Mouse (Mus musculus) heart, embryonic 12.5 days (tissue): Measurements from ENCODE around the gene Mast4. TPM values are rescaled to one million over a fixed set of nuclear protein-coding genes. Genes with fewer than 3 reads are reported as not detected.

Experiments
- ATAC-seq: fragments of 200-750 bp; cut with Nextera tagmentation; 2 replicates; pipeline ENCODE4 v1.8.0; 2017; ENCODE audit warnings: moderate TSS enrichment, moderate library complexity; ENCODE audit not compliant: insufficient number of reproducible peaks, low FRiP score
- H3K27ac ChIP-seq: fragments of 300-500 bp; sonication (generic); 2 replicates; pipeline ENCODE4 v1.5.1; 2016; ENCODE audit warnings: mild to moderate bottlenecking, moderate library complexity; ENCODE audit not compliant: poor library complexity, severe bottlenecking
- H3K27me3 ChIP-seq: fragments of 300-500 bp; sonication (generic); replicated peaks from 2 replicates; pipeline ENCODE4 v1.6.1; 2016; ENCODE audit warnings: mild to moderate bottlenecking, moderate library complexity
- H3K36me3 ChIP-seq: fragments of 300-500 bp; sonication (generic); 2 replicates; pipeline ENCODE4 v1.6.1; 2016; ENCODE audit warnings: mild to moderate bottlenecking, moderate library complexity
- H3K4me1 ChIP-seq: fragments of 300-500 bp; sonication (generic); replicated peaks from 2 replicates; pipeline ENCODE4 v1.6.1; 2016; ENCODE audit warnings: mild to moderate bottlenecking
- H3K4me2 ChIP-seq: fragments of 300-500 bp; sonication (generic); 2 replicates; pipeline ENCODE4 v1.6.1; 2016; ENCODE audit warnings: mild to moderate bottlenecking, moderate library complexity
- H3K4me3 ChIP-seq: fragments of 300-500 bp; sonication (generic); 2 replicates; pipeline ENCODE4 v1.5.1; 2016; ENCODE audit warnings: mild to moderate bottlenecking
- H3K9ac ChIP-seq: fragments of 300-500 bp; sonication (generic); 2 replicates; pipeline ENCODE4 v1.6.1; 2016; ENCODE audit warnings: mild to moderate bottlenecking, moderate library complexity
- H3K9me3 ChIP-seq: fragments of 300-500 bp; sonication (generic); replicated peaks from 2 replicates; pipeline ENCODE4 v1.6.1; 2016; ENCODE audit warnings: mild to moderate bottlenecking, moderate library complexity
- WGBS: fragments of 180-500 bp; shearing (Covaris S2); methylation state at CpG from one replicate; pipeline ENCODE4 v1.1.7; 2016; 5-methylcytosine and 5-hydroxymethylcytosine counted together
- polyA plus RNA-seq: library from polyadenylated mRNA; unstranded; fragments of >200 nt; fragmentation: Nextera tagmentation; extraction: Ambion mirVana; gene quantifications from 2 replicates; pipeline ENCODE4 v1.2.1, GENCODE M21; 2016

The Mast4 gene
- polyA plus RNA-seq, 1 experiment from 2014 or later = 52.1 TPM

- Histone ChIP-seq H3K9ac (no peak overlapping the region), H3K27ac (no peak overlapping the region), H3K9me3 (no peaks in the 10 kb centered on the region), H3K36me3 (peaks cover 4% of the 10 kb centered on the region; the same call in 1 of the 2 replicates), H3K4me1 (peaks cover 16% of the 10 kb centered on the region), H3K4me2 (no peak overlapping the region), H3K4me3 (no peak overlapping the region), H3K27me3 (no peaks in the 10 kb centered on the region)
- 74% methylated on average over 4 of the region's 4 CpGs for WGBS
- no peak for ATAC-seq
These were observed 496.9 kb downstream of the Mast4 start for GRCm38 (mm10) chr13:102837427-102837826.

- Histone ChIP-seq H3K4me3 (no peak overlapping the region), H3K4me1 (peaks cover 3% of the 10 kb centered on the region), H3K9ac (no peak overlapping the region), H3K27ac (no peak overlapping the region), H3K36me3 (peaks cover 4% of the 10 kb centered on the region; the same call in 1 of the 2 replicates), H3K27me3 (no peaks in the 10 kb centered on the region), H3K9me3 (no peaks in the 10 kb centered on the region), H3K4me2 (no peak overlapping the region)
- ATAC-seq = no peak
- WGBS = 83% methylated on average over 8 of the region's 8 CpGs
These were observed 499.0 kb downstream of the Mast4 start for GRCm38 (mm10) chr13:102835336-102835735.

GRCm38 (mm10) chr13:102818287-102818686, 516.0 kb downstream of the Mast4 start:
- 0 out of 2 replicates have a peak, but pooled peaks cover under 1% of the 10 kb centered on the region for H3K36me3 ChIP-seq
- no peaks in the 10 kb centered on the region for H3K9me3 ChIP-seq
- no peak overlapping the region for H3K27ac ChIP-seq
- H3K4me3 ChIP-seq = no peak overlapping the region
- ATAC-seq = no peak
- H3K4me1 ChIP-seq = peaks cover 7% of the 10 kb centered on the region; the same call in 1 of the 2 replicates
- 64% methylated on average over 4 of the region's 4 CpGs for WGBS
- no peaks in the 10 kb centered on the region for H3K27me3 ChIP-seq
- H3K9ac ChIP-seq = no peak overlapping the region
- H3K4me2 ChIP-seq = no peak overlapping the region

GRCm38 (mm10) chr13:102816689-102817088, 517.6 kb downstream of the Mast4 start:
- WGBS = 71% methylated on average over 7 of the region's 7 CpGs
- Histone ChIP-seq H3K27me3 (no peaks in the 10 kb centered on the region), H3K4me3 (no peak overlapping the region), H3K9ac (no peak overlapping the region), H3K4me2 (no peak overlapping the region), H3K4me1 (peaks cover 15% of the 10 kb centered on the region), H3K9me3 (no peaks in the 10 kb centered on the region), H3K36me3 (no peaks in the 10 kb centered on the region), H3K27ac (no peak overlapping the region)
- no peak for ATAC-seq

GRCm38 (mm10) chr13:102815158-102815557, 519.1 kb downstream of the Mast4 start:
- H3K4me3 ChIP-seq = no peak overlapping the region
- no peak overlapping the region for H3K9ac ChIP-seq
- 62% methylated on average over 6 of the region's 6 CpGs for WGBS
- H3K36me3 ChIP-seq = no peaks in the 10 kb centered on the region
- H3K27ac ChIP-seq = no peak overlapping the region
- H3K4me2 ChIP-seq = no peak overlapping the region
- H3K4me1 ChIP-seq = peaks cover 30% of the 10 kb centered on the region
- H3K27me3 ChIP-seq = no peaks in the 10 kb centered on the region
- no peak for ATAC-seq
- H3K9me3 ChIP-seq = no peaks in the 10 kb centered on the region

- Histone ChIP-seq H3K9me3 (no peaks in the 10 kb centered on the region), H3K9ac (peak overlapping the region; percentile 61), H3K4me1 (peaks cover 25% of the 10 kb centered on the region), H3K27ac (peak overlapping the region; percentile 50), H3K36me3 (peaks cover 6% of the 10 kb centered on the region; the same call in 1 of the 2 replicates), H3K4me3 (peak overlapping the region; percentile 33), H3K4me2 (peak overlapping the region; percentile 62), H3K27me3 (no peaks in the 10 kb centered on the region)
- ATAC-seq = peak; percentile 53; the same call in 1 of the 2 replicates
- WGBS = 13% methylated on average over 15 of the region's 15 CpGs
These were observed 523.0 kb downstream of the Mast4 start for GRCm38 (mm10) chr13:102811129-102811832.

- H3K9me3 ChIP-seq = no peaks in the 10 kb centered on the region
- ATAC-seq = no peak
These were observed 527.6 kb downstream of the Mast4 start for GRCm38 (mm10) chr13:102806652-102807051.

GRCm38 (mm10) chr13:102805190-102805589, 529.1 kb downstream of the Mast4 start:
- 81% methylated on average over 6 of the region's 6 CpGs for WGBS
- H3K9me3 ChIP-seq = no peaks in the 10 kb centered on the region

More at GRCm38 (mm10) chr13:102806652-102807051, 527.6 kb downstream of the Mast4 start:
- 81% methylated on average over 3 of the region's 3 CpGs for WGBS
- Histone ChIP-seq H3K27me3 (no peaks in the 10 kb centered on the region), H3K9ac (no peak overlapping the region), H3K4me1 (peaks cover 16% of the 10 kb centered on the region), H3K4me3 (no peak overlapping the region), H3K36me3 (peaks cover 27% of the 10 kb centered on the region; the same call in 1 of the 2 replicates), H3K4me2 (no peak overlapping the region), H3K27ac (no peak overlapping the region)

GRCm38 (mm10) chr13:102803206-102803605, 531.1 kb downstream of the Mast4 start:
- Histone ChIP-seq H3K4me2 (no peak overlapping the region), H3K36me3 (peaks cover 21% of the 10 kb centered on the region; the same call in 1 of the 2 replicates), H3K9me3 (no peaks in the 10 kb centered on the region), H3K27ac (no peak overlapping the region), H3K4me3 (no peak overlapping the region), H3K27me3 (no peaks in the 10 kb centered on the region), H3K9ac (no peak overlapping the region), H3K4me1 (no peaks in the 10 kb centered on the region)
- 83% methylated on average over 9 of the region's 9 CpGs for WGBS
- ATAC-seq = no peak

More at GRCm38 (mm10) chr13:102805190-102805589, 529.1 kb downstream of the Mast4 start:
- Histone ChIP-seq H3K36me3 (peaks cover 27% of the 10 kb centered on the region; the same call in 1 of the 2 replicates), H3K4me2 (no peak overlapping the region), H3K27me3 (no peaks in the 10 kb centered on the region), H3K27ac (no peak overlapping the region), H3K9ac (no peak overlapping the region), H3K4me1 (0 out of 2 replicates have a peak, but pooled peaks cover 2% of the 10 kb centered on the region), H3K4me3 (no peak overlapping the region)
- ATAC-seq = no peak

GRCm38 (mm10) chr13:102792157-102792556, 542.1 kb downstream of the Mast4 start:
- Histone ChIP-seq H3K36me3 (peaks cover 64% of the 10 kb centered on the region), H3K27ac (no peak overlapping the region), H3K4me2 (no peak overlapping the region), H3K9me3 (no peaks in the 10 kb centered on the region), H3K4me3 (no peak overlapping the region), H3K27me3 (no peaks in the 10 kb centered on the region), H3K9ac (no peak overlapping the region), H3K4me1 (0 out of 2 replicates have a peak, but pooled peaks cover 5% of the 10 kb centered on the region)
- WGBS = 89% methylated on average over 3 of the region's 3 CpGs
- ATAC-seq = no peak

GRCm38 (mm10) chr13:102790601-102791155, 543.6 kb downstream of the Mast4 start:
- no peak for ATAC-seq
- H3K9me3 ChIP-seq = no peaks in the 10 kb centered on the region
- H3K4me3 ChIP-seq = no peak overlapping the region
- H3K4me2 ChIP-seq = no peak overlapping the region
- H3K36me3 ChIP-seq = peaks cover 60% of the 10 kb centered on the region
- H3K27ac ChIP-seq = no peak overlapping the region
- H3K4me1 ChIP-seq = 0 out of 2 replicates have a peak, but pooled peaks cover 5% of the 10 kb centered on the region
- WGBS = 77% methylated on average over 6 of the region's 6 CpGs
- H3K27me3 ChIP-seq = no peaks in the 10 kb centered on the region
- H3K9ac ChIP-seq = no peak overlapping the region
